Mouse (Mus musculus): ENCODE measurements around the gene Lrrc28.

The Lrrc28 gene

DNA sequence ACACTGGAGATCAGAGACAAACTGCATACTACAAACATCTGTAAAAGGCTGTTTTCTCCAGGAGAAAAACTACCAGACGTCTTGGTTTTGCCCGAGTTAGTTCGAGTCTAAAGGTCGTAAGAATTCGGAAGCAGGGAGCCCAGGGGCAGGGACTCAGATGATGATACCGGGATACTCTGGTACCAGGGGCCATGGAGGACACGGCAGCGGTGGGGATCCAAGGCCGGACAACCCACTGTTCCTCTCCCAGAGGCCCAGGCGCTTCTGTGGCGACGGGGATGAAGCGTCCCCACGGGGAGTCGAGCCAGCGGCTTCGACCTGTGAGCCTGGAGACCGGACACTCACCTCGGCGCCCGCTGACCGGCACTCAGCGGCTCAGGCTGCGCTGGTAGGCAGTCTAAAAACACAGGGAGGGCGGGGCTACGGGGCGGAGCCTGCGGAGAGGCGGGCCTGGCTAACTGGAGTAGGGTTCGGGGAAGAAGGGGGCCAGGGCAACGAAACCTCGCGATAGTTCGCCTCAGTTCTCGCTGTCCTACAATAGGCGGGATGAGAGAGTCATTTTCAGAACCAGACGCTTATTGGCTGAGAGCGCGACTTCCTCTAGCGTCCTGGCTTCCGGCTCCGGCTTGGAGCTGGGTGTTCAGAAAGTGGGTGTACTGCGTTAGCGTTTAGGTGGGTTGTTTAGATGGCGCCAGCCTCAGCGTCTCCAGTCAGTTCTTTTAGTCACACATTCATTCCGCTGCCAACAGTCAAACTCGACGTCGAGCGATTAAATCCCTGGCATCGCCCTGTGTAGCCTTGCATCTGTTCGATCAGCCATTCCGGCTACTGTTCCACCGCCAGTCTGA lies at the start of gene Lrrc28:
Gene Lrrc28, minus strand, starts transcription at position 436 of the 848 bp plus-strand sequence.
- in situ Hi-C loops (cut with MboI, MseI) = no loop called here

DNA sequence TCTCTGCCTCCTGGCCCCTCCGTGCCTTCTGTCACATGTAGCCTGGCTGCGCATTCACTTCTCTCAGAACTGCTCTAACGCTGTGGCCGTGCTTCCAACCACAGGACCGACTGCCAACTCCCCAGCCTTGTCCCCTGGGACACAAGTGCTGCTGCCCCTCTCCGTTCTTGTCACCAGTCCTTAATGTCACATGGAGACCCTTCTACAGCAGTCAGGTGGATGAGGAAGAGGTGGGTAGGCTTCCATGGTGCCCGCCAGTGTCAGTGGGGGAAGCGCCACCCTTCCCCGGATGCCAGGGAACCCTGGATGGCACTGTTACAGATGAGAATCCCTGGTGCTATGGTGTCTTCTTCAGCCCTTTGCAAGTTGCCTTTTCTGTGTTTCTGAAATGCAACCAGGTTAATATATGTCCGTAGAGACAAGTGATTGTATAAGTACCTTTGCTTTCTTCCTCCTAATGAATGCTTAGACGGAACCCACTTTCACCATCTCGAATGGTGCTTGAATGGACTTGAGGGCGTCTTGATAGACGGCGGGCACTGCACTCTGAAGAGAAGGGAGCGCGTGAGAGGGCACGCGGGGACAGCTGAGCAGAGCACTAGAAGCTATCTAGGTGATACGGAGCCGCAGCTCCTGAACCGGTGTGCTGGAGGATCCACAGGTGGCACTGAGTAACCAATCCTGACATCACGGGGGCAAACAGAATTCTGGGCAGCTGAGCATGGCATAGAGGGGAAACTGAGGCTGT lies 47.9 kb upstream of the Lrrc28 start:
- in situ Hi-C loops (cut with MboI, MseI) = no loop called here

DNA sequence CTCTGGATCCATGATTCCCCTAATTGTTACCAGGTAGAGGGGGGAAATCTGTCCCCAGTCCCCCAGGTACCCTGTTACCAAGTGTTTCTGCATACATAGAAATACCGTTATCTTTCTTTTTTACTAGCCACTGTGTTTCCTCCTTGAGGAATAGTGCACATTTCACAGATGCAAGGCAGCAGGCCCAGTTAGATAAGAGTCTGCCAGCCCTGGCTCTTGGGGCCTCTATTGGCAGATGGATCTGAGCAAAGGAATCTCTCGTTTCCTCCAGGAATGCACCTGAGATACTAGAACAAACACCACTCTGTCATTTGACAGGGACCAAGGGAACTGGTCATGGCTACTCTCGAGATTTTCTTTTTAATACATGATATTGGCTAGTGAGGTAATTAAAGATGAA lies 47.1 kb upstream of the Lrrc28 start:
- in situ Hi-C loops (cut with MboI, MseI) = no loop called here

DNA sequence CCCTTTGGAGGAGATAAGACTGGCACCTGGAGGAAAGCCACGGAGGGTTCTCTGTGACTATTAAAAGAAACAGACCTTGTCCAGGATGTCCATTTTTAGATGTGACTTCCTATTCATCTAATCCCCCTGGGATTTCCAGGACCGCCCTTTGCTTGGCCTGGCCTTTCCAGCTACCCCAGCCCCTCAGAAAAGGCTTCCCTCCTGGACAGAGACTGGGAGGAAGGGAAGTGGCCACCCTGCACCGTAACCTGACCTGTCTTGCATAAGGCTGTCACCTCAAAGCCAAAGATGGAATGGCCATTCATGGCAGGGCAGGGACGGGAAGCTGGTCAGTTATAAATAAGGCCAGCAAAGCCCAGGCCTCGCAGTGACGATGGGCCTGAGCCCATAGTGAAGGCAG lies 46.0 kb upstream of the Lrrc28 start:
- in situ Hi-C loops (cut with MboI, MseI) = no loop called here

DNA sequence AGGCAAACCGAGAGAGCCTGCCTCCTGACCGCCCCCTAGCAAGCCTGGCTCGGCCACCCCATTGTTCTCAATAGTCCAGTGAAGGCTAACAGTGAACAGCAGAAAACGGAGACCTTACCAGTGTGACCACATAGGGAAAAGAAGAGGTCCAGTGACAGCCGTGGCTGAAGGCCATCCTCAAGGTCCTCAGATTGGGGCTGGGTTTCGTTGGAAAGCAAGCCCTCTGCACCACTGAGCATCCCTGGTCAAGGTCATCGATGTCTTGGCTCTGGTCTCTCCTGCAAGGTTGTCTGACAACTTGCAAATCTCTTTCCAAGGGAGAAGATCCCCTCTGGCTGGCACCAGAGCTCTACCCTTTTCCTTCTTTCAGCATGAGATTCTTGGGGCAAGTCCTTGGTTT lies 44.7 kb upstream of the Lrrc28 start:
- in situ Hi-C loops (cut with MboI, MseI) = no loop called here

DNA sequence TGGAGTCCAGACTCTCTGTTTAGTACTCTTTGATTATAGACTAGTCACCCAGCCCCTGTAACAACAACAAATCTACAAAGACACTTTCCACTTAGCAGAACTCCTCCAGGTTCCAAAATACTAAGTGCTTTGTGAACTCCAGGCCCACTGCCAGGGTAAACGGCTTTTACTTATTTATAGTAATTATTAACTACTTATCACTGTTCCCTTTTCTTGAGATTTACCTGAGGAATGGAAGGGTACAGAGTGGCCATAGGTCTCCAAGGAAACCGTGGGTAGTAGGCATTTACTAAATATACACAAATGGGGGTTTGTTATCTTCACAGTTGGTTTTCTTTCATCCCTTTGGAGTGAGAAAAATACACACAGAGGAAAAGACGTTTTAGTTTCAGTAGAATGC lies 43.2 kb upstream of the Lrrc28 start:
- in situ Hi-C loops (cut with MboI, MseI) = no loop called here

DNA sequence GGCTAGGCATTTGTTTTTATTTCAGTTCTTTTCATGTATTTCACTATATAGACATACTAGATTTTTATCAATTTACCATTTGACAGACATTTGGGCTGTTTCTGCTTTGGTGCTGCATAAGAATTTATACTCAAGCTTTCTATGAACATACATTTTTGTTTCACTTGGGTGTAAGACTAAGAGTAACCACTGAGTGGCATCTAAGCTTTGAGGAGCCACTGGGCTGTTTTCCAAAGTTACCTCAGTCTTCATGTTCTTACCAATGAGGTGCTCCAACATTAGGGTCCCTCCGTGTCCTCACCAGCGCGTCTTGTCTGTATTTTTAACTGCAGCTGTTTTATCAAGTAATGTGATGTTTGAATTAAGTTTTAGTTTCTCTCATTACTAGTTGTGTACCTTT lies 41.5 kb upstream of the Lrrc28 start:
- in situ Hi-C loops (cut with MboI, MseI) = no loop called here

DNA sequence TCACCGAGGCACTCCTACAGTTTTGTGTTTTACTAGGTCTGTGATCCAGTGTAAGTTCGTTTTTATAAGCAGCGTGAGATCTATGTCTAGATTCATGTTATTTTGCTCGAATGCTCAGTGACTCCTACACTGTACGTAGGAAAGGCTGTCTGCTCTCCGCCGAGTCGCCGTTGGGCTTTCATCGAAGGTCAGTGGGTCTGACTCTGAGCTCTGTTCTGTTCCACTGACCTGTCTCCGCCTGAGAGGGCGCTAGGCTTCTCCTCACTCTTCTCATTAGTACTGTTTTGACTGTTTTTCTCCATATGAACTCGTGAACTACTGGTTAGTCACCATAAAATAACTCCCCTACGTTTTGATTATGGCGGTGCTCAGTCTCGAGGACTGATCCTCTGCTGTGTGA lies 37.9 kb upstream of the Lrrc28 start:
- in situ Hi-C loops (cut with MboI, MseI) = no loop called here

DNA sequence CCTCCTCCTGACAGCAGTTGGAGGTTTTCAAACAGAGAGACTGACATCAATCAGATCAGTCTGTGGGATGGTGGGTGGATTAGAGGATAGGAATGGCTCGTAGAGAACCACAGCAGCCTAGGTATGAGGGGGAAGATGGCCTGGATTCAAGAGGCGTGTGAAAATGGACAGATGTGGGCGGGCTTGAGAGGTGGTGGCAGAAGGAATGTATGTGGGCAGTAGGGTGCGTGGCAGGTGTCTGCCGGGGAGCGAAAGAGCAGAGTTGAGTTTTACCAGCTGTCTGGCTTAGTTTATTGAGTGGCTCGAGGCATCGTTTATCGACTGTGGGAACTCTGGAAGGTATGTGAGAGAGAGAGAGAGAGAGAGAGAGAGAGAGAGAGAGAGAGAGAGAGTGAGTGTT lies 36.0 kb upstream of the Lrrc28 start:
- in situ Hi-C loops (cut with MboI, MseI) = no loop called here

DNA sequence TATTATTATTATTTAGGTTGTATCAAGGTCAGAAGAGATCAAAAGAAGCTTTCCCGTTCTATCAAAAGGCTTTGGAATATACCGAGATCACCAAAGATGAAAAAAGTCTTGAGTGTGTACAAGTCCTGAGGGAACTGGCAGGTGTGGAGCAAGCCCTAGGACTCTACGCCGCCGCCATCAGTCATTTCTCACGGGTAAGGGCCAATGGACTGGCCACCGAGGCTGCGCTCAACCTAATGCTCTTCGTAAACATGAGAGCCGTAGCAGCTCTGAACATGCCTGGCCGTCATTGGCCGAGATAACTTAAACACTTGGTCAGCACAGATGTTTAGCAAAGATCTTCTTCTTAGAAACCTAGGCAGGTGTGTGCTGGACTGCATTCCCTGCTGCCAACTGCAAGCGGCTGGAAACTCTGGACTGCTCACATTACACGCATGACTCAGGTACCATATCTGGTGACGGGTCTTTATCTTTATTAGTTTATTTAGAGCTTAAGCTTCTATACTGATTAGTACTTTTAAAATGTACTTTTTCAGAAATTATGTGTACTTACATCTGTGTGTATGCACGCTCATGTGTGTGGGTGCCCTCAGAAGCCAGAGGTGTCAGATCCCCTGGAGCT lies 33.9 kb upstream of the Lrrc28 start:
- in situ Hi-C loops (cut with MboI, MseI) = loop anchor here (5.0 to 10.0 kb wide), 2 partner anchors 88 to 286 kb away; no protein-coding TSS in a partner anchor

DNA sequence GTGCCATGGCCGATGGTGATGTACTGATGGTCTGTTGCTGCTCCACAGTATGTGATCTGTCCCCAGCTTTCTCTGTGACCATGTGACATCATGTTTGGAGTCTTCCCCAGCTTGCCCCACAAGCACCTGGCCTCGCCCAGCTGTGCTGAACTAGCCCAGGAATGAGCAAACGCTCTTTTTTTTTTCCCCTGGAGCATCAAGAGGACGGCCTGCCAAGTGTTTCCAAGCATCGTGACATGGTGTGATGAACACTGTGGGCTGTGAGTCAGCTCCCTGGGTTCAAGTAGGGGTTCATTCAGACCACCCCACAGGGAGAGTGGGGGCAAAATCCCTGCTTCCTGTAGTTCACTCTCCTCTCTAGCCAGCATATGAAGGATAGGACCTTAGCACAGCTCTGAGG lies 28.6 kb upstream of the Lrrc28 start:
- in situ Hi-C loops (cut with MboI, MseI) = loop anchor here (10.0 kb wide), 1 partner anchor 291 kb away; no protein-coding TSS in a partner anchor

DNA sequence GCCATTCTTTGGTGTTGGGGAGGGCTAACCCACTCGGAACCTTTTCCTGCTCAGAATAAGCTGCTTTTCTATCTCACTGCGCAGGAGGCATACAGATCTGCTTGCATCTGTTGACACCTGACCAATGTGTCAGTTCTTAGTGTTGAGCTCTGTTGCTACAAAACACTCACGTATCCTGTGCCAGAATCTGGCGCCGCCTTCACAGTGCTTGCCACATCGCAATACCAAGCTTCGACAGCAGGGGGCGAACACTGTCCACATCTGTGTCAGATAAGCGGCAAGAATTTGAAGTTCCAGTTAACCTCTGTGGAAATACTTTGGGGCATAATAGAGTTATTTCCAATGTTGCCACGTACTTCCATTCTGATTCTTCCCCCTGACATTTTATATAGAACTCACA lies 27.6 kb upstream of the Lrrc28 start:
- in situ Hi-C loops (cut with MboI, MseI) = loop anchor here (10.0 kb wide), 1 partner anchor 292 kb away; no protein-coding TSS in a partner anchor

DNA sequence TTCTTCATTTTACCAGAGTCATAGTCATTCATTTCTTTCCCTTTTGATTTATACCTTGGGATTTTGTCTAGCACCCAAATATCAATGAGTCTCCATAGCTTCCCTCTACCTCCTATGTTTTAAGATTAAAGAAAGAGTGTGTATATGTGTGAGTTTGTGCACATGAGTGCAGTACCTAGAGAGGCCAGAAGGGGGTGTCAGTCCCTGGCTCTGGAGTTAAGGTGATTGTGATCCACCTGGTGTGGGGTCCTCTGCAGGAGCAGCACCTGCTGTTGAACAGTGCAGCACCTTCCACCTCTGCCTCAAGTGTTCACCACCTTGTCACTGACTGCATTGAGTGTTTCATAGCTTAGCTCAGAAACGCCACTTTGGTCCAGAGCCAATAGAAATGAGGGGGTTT lies 25.9 kb upstream of the Lrrc28 start:
- in situ Hi-C loops (cut with MboI, MseI) = loop anchor here (10.0 kb wide), 1 partner anchor 294 kb away; no protein-coding TSS in a partner anchor

DNA sequence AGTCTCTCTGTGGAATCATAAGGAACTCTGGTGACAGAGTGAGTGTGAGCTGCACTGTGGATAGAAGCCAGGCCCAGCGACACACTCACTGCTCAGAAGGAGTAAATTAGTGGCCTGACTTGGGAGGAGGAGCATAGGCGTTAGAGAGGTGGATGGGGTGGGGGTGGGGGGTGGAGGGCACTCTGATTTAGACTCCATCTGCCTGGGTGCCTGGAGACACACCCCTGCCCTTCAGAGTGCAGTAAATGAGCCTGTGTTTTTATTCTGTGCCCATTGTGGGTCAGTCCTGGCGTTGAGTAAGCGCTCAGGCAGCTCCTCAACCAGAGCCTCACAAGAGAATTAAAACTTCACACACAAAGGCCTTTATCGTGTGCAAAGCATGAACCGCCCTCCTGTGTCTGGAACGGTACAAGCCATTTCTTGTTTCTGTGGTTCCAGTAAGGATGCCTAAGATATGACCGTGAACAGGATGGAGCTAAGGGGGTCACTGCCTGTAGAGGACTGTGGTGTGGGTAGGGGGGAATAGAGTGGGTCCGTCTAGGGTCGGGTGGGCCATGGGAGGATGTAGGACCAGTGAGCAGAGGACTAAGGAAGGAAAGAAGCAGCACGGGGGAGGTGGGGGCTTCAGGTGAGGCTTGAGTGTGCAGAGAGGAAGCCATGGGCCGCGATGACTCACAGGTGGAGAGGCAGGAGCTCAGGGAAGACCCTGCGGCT lies 19.1 kb upstream of the Lrrc28 start:
- in situ Hi-C loops (cut with MboI, MseI) = no loop called here

DNA sequence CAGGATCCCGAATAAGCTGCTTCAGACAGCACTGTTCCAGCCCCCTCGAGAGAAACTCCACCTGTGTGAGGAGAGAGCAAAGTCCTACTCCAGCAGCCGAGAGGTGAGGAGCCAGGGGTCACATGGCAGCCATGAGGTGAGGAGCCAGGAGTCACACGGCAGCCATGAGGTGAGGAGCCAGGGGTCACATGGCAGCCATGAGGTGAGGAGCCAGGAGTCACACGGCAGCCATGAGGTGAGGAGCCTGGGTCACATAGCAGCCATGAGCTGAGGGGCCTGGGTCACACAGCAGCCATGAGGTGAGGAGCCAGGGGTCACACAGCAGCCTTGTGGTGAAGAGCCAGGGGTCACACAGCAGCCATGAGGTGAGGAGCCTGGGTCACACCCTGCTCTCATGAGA lies 17.4 kb upstream of the Lrrc28 start:
- in situ Hi-C loops (cut with MboI, MseI) = no loop called here

DNA sequence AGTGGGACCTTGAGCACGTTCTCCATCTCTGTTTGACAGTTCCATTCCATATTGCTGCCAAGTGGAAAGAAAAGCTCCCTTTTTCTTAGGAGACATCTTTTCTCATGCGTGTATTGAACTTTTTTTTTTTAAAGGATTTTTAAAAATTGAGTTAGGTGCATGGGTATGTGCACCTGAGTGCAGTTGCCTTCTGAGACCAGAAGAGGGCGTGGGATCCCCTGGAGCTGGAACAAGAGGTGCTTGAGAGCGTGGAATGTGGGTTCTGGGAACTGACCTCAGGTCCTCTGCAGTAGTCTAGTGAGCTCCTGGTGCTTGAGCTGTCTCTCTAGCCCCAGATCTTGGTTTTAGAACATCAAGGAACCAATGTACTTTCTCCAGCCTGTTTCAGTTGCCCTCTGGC lies 13.0 kb upstream of the Lrrc28 start:
- in situ Hi-C loops (cut with MboI, MseI) = no loop called here

DNA sequence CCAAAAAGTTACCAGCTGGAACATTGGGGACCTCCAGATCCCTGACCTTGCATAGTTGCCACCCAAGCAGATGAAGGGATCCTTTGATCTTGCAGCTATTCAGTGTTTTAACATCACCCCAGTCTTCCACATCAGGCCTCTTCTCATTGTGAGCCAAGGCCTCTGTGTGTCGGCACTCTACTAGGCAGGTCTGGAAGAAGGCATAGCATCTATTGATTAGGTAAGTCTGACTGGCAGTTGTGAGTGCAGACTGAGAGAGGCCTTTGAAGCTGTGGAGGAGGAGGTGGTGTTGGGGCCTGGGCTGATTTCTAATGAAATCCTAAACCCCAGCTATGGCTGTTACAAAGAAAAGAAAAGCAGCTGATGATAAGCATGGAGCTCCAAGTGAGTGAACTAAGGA lies 10.1 kb upstream of the Lrrc28 start:
- in situ Hi-C loops (cut with MboI, MseI) = no loop called here

DNA sequence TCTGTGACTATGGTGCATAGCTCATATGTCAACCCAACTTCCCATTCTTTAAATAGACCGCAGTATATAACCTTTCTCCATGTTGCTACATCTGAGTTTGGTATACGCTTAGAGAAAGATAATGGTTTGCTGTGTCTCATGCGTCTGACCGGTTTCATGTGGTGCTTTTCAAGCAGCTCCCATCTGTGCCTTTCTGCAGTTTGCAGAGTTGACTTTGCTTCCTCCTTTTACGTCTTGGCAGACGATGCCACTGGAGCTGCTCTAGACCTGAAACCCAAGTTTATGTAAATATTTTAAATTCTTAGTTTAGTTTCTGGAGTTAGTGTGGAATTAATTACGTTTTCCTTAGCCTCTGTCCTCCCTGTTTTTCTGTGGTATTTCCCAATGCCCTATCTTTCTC lies 9.6 kb upstream of the Lrrc28 start:
- in situ Hi-C loops (cut with MboI, MseI) = no loop called here

DNA sequence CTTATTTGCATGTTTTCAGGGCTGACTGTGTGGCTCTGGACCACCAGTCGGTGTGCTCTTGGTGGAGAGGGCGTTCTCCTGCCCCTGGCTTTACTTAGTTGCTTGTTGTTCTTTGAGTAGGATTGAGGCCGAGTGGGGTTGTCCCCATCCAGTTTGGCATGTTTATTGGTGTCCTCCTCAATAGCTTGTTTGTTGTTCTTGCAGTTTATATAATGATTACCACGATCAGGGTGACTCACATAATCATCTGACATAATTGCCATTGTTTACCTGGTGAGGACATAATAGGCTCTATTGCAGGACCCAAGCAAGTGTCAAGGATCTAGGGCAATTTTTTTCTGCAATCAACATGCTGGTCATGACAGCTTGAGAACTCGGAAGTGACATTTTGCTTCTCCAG lies 7.1 kb upstream of the Lrrc28 start:
- in situ Hi-C loops (cut with MboI, MseI) = no loop called here

DNA sequence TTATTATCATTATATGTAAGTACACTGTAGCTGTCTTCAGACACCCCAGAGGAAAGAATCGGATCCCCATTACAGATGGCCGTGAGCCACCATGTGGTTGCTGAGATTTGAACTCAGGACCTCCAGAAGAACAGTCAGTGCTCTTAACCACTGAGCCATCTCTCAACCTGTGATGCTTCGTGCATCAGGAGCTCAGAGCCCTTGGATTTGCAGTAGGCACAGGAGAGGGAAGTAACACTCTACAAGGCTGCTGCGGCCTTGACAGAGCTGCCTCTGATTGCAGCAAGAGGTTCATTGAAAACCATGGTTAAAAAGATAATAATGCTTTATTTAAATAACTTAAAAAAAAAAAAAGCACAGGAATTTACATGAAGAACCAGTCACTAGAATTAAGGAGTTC lies 3.3 kb upstream of the Lrrc28 start:
- in situ Hi-C loops (cut with MboI, MseI) = no loop called here

DNA sequence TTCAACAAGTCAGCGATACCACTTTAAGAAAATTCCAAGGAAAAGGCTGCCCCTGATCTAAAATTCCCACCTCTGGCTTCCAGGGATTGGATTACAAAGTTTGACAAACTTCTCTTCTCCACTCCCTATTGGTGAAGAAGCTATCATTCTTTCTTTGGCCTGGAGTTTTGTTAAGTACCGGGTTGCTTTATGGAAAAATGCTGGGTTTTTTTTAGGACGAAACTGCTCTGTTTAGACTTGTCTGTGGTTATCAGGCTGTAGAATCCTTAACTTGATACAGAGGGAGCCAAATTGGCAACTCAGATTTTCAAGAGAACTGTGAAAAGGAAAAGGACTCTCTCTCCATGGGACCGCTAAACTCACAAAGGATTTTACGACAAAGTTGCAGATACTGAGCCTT lies 2.2 kb upstream of the Lrrc28 start, which contains the start of gene Ttc23:
Gene Ttc23, plus strand, starts transcription at position 134 of the 400 bp plus-strand sequence.
- in situ Hi-C loops (cut with MboI, MseI) = no loop called here

DNA sequence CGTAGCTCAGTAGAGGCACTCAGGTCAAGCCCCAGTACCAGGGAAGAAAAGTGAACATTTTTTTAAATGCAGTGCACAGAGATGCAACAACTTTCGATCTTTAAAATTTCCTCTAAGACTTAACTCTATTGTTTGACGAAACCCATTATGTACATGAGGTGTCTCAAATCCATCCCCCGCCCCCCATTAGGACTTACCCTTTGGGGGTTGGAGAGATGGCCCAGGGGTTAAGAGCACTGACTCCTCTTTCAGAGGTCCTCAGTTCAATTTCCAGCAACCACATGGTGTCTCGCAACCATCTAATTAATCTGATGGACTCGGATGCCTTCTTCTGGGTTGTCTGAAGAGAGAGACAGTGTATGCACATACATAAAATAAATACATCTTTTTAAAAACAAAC lies 1.1 kb upstream of the Lrrc28 start:
- in situ Hi-C loops (cut with MboI, MseI) = no loop called here
